Mouse (Mus musculus): ENCODE data around the gene Ddx58.

DNA sequence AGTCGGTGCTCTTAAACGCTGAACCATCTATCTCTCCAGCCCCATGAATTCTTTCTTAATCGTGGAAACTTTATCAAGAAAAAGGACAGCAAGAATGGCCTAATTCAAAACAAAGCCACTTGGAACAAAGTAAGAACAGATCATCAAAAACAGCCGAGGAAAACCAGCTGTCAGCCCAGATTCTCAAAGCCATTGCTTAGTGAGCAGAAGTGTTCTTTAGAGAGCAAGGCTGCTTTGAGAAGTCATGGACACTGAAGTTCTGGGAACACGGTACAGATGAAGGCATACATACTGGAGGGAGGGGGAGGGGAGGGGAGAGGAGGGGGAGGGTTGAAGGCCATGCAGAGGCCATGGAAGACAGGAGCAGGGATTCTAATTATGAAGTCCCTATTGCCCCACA is 13.5 kb downstream of the Ddx58 start:
- TF ChIP-seq CTCF (IDR thresholded peaks at IDR 0.05; ENCODE audit: control insufficient read depth, insufficient read depth, insufficient read length) = no peak
- no peak for TF ChIP-seq USF1 (IDR thresholded peaks at IDR 0.05; ENCODE audit: low read depth)
- no peak for TF ChIP-seq MAX (IDR thresholded peaks at IDR 0.05)
